19 mouse cellular contexts compared by ENCODE assay signal in the genomic region with DNA sequence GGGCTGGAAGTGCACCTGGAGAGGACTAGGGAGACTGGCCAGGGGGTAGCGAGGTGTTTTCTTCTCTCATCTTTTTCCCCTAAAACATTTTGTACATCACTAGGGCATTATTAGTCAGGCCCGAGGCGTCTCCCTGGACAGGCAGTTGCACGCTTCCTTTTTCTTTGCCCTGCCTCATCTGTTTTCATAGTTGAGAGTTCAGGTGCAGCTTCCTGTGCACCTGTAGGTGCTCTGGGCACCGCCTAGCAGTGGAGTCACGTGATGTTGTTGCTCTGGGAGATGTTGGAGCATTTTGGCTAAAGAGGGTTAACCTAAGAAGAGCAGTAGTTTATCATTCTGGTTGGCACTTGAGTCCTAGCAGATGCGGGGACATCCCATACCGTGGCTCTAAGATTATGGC.
"Had no signal": no experiment of that assay in that cellular context is flagged by ENCODE, and none has a peak within 500 bp of the region (broad histone marks: within the 10 kb centered on the region; RNA-seq: fewer than 3 reads in every experiment).

No protein-coding gene starts in this region.

- H3K4me3 ChIP-seq: limb, embryonic 12.5 days; limb, embryonic 15.5 days; midbrain, embryonic 12.5 days; neural tube, embryonic 12.5 days; neural tube, embryonic 15.5 days had no signal

- H3K27ac ChIP-seq: kidney, postnatal 0 days; limb, embryonic 12.5 days; limb, embryonic 15.5 days; liver, embryonic 14.5 days; macrophage; midbrain, embryonic 12.5 days; neural tube, embryonic 12.5 days; neural tube, embryonic 15.5 days had no signal

- H3K27me3 ChIP-seq: limb, embryonic 12.5 days; limb, embryonic 15.5 days; midbrain, embryonic 12.5 days; neural tube, embryonic 12.5 days; neural tube, embryonic 15.5 days had no signal

- DNase-seq: kidney, adult 2 months; kidney, postnatal 25 days; left cerebral cortex, postnatal 4 days; liver, postnatal 0 days; lung, embryonic 14.5 days; right cerebral cortex, adult 18-20 months; right cerebral cortex, postnatal 14 days; right cerebral cortex, postnatal 4 days; spleen, adult 18-20 months; thymus, adult 18-20 months; thymus, postnatal 36 days had no signal
